Mouse (Mus musculus) liver, embryonic 14.5 days (tissue): ENCODE results near the gene Shank1.

Experiments used
- CTCF ChIP-seq: IDR thresholded peaks from 2 replicates; pipeline ENCODE4 v1.5.1; 2016; ENCODE audit warnings: antibody characterized with exemption, low read depth, control low read depth
- EP300 ChIP-seq: IDR thresholded peaks from 2 replicates; pipeline ENCODE4 v1.6.1; 2016; ENCODE audit warnings: antibody characterized with exemption, low read depth

GRCm38 (mm10) chr7:44358886-44359654 lies 49.0 kb downstream of the Shank1 start:
- TF ChIP-seq CTCF, result no peak
- TF ChIP-seq EP300, result no peak
